Mouse (Mus musculus) kidney, adult 2 months (tissue): ENCODE data around the gene 4932438H23Rik. TPM values are rescaled to one million over a fixed set of nuclear protein-coding genes. Genes with fewer than 3 reads are reported as not detected.

Experiments used
- DNase-seq: peaks from one replicate; pipeline ENCODE4 v3.0.0; 2021
- H3K27ac ChIP-seq: fragments of 200-500 bp; 2 replicates; pipeline ENCODE4 v1.5.1; 2012; ENCODE audit warnings: low read depth, low read length, control low read depth, inconsistent platforms; ENCODE audit not compliant: insufficient read depth
- H3K27me3 ChIP-seq: fragments of 200-500 bp; replicated peaks from 2 replicates; pipeline ENCODE4 v1.6.1; 2012; ENCODE audit warnings: mild to moderate bottlenecking, moderate library complexity, low read length, inconsistent platforms; ENCODE audit not compliant: control insufficient read depth, insufficient read depth
- H3K36me3 ChIP-seq: fragments of 200-500 bp; 2 replicates; pipeline ENCODE4 v1.6.1; 2012; ENCODE audit warnings: mild to moderate bottlenecking, moderate library complexity, low read length, inconsistent platforms; ENCODE audit not compliant: control insufficient read depth, insufficient read depth
- H3K4me1 ChIP-seq: fragments of 200-500 bp; 2 replicates; pipeline ENCODE4 v1.6.1; 2011; ENCODE audit warnings: low read length; ENCODE audit not compliant: control insufficient read depth, insufficient read depth
- H3K4me3 ChIP-seq: fragments of 200-500 bp; 2 replicates; pipeline ENCODE4 v1.5.1; 2011; ENCODE audit warnings: mild to moderate bottlenecking, low read depth, low read length, control low read depth; ENCODE audit not compliant: insufficient read depth
- CTCF ChIP-seq: fragments of 200-500 bp; conservative IDR thresholded peaks from 2 replicates; pipeline ENCODE4 v1.5.1; 2011; ENCODE audit warnings: low read depth, mild to moderate bottlenecking, control low read depth, low read length, moderate library complexity, mixed read lengths; ENCODE audit not compliant: insufficient read depth, insufficient read length
- POLR2A ChIP-seq: fragments of 200-500 bp; IDR thresholded peaks from one replicate; pipeline ENCODE4 v1.6.1; 2011; ENCODE audit warnings: low read depth, low read length, control low read depth
- WGBS: fragments of 180-500 bp; shearing (Covaris S2); methylation state at CpG from one replicate; pipeline ENCODE4 v1.1.7; 2018; 5-methylcytosine and 5-hydroxymethylcytosine counted together
- polyA plus RNA-seq: library from polyadenylated mRNA; depleted of rRNA; stranded (reverse); fragments of >200 nt; gene quantifications from 2 replicates; pipeline ENCODE4 v1.2.3, GENCODE M21; 2012

The 4932438H23Rik gene
- polyA plus RNA-seq, 1 experiment = 0.14 TPM

GRCm38 (mm10) chr16:91057261-91057660 is 37.7 kb downstream of the 4932438H23Rik start:
- no peak overlapping the region for H3K27ac ChIP-seq
- TF ChIP-seq CTCF = no peak
- TF ChIP-seq POLR2A = no peak

GRCm38 (mm10) chr16:91056043-91056821 is 38.7 kb downstream of the 4932438H23Rik start:
- H3K36me3 ChIP-seq = no peaks in the 10 kb centered on the region
- TF ChIP-seq CTCF (no peak), POLR2A (no peak)
- H3K27me3 ChIP-seq = no peaks in the 10 kb centered on the region
- WGBS = 12% methylated on average over 16 of the region's 16 CpGs
- H3K27ac ChIP-seq = peak overlapping the region; percentile 50; the same call in 1 of the 2 replicates
- peaks cover 9% of the 10 kb centered on the region for H3K4me1 ChIP-seq
- no peak overlapping the region for H3K4me3 ChIP-seq
- peak; percentile 66 for DNase-seq

More at GRCm38 (mm10) chr16:91057261-91057660, 37.7 kb downstream of the 4932438H23Rik start:
- H3K4me3 ChIP-seq = no peak overlapping the region
- H3K36me3 ChIP-seq = no peaks in the 10 kb centered on the region
- no peak for DNase-seq
- peaks cover 9% of the 10 kb centered on the region for H3K4me1 ChIP-seq
- H3K27me3 ChIP-seq = no peaks in the 10 kb centered on the region
- 87% methylated on average over 4 of the region's 4 CpGs for WGBS

- H3K4me1 ChIP-seq = peaks cover 9% of the 10 kb centered on the region
- no peak for TF ChIP-seq CTCF
- no peak for TF ChIP-seq POLR2A
- H3K36me3 ChIP-seq = no peaks in the 10 kb centered on the region
- H3K27ac ChIP-seq = no peak overlapping the region
- H3K4me3 ChIP-seq = no peak overlapping the region
- no peaks in the 10 kb centered on the region for H3K27me3 ChIP-seq
- DNase-seq = peak; percentile 74
- 47% methylated on average over 5 of the region's 5 CpGs for WGBS
These were observed 39.8 kb downstream of the 4932438H23Rik start for GRCm38 (mm10) chr16:91055150-91055549.

GRCm38 (mm10) chr16:91053599-91053998 is 41.3 kb downstream of the 4932438H23Rik start:
- WGBS = 59% methylated on average over 8 of the region's 8 CpGs
- no peak overlapping the region for H3K4me3 ChIP-seq
- TF ChIP-seq CTCF = no peak
- no peak for TF ChIP-seq POLR2A
- H3K27me3 ChIP-seq = no peaks in the 10 kb centered on the region
- no peak overlapping the region for H3K27ac ChIP-seq
- peaks cover 9% of the 10 kb centered on the region for H3K4me1 ChIP-seq
- no peaks in the 10 kb centered on the region for H3K36me3 ChIP-seq
- DNase-seq = no peak

GRCm38 (mm10) chr16:91045511-91045910 is 49.4 kb downstream of the 4932438H23Rik start:
- peak; percentile 56 for TF ChIP-seq CTCF
- TF ChIP-seq POLR2A = no peak
- Histone ChIP-seq H3K36me3 (no peaks in the 10 kb centered on the region), H3K4me1 (peaks cover 3% of the 10 kb centered on the region; the same call in 1 of the 2 replicates), H3K27me3 (no peaks in the 10 kb centered on the region), H3K4me3 (no peak overlapping the region), H3K27ac (no peak overlapping the region)
- WGBS = 62% methylated on average over 8 of the region's 8 CpGs
- DNase-seq = peak; percentile 36

- Histone ChIP-seq H3K27me3 (no peaks in the 10 kb centered on the region), H3K4me3 (peak within 1 kb of the TSS; percentile 74), H3K27ac (peak within 1 kb of the TSS; percentile 77), H3K4me1 (peaks cover 3% of the 10 kb centered on the region; the same call in 1 of the 2 replicates), H3K36me3 (no peaks in the 10 kb centered on the region)
- peak; percentile 99 for DNase-seq
- peak; percentile 94; the same call in 1 of the 2 replicates for TF ChIP-seq CTCF
- peak; percentile 74 for TF ChIP-seq POLR2A
- WGBS = 1% methylated on average over 70 of the region's 70 CpGs
These were observed 50.4 kb downstream of the 4932438H23Rik start, which contains the start of gene Paxbp1 for GRCm38 (mm10) chr16:91044270-91045182. Gene Paxbp1 (minus strand): TSS chr16:91044543.
